In genomic region chr1:193174143-193174733, GRCm38 (mm10) we compare ENCODE assay signal across 7 mouse cellular contexts. TPM values are rescaled to one million over a fixed set of nuclear protein-coding genes. Genes with fewer than 3 reads are reported as not detected.
DNase-seq lines count a peak whose midpoint lies in the region; ATAC-seq and TF ChIP-seq lines count a peak whose summit lies in the region.

No protein-coding gene starts in this region.

- DNase-seq in testis, postnatal 14 days (ENCODE audit: low spot score), result no peak
- peak; percentile 46 for DNase-seq in stomach, postnatal 0 days (ENCODE audit: low spot score)
- DNase-seq in right cerebral cortex, postnatal 4 days, result no peak
- DNase-seq in kidney, postnatal 36 days, result no peak

- H3K9me3 ChIP-seq in forebrain, embryonic 12.5 days, result no peaks in the 10 kb centered on the region
- H3K9me3 ChIP-seq in limb, embryonic 13.5 days, result no peaks in the 10 kb centered on the region
- H3K9me3 ChIP-seq in stomach, postnatal 0 days (ENCODE audit: control insufficient read depth, low read length), result no peaks in the 10 kb centered on the region

- no peaks in the 10 kb centered on the region for H3K36me3 ChIP-seq in testis, adult 2 months (ENCODE audit: control insufficient read depth, insufficient read depth, low read length)
- H3K36me3 ChIP-seq in forebrain, embryonic 12.5 days (replicated peaks), result no peaks in the 10 kb centered on the region
- H3K36me3 ChIP-seq in limb, embryonic 13.5 days, result no peaks in the 10 kb centered on the region; the same call in none of the 2 replicates
- no peaks in the 10 kb centered on the region for H3K36me3 ChIP-seq in stomach, postnatal 0 days (ENCODE audit: control insufficient read depth, insufficient read depth, low read length)

- TF ChIP-seq CTCF in testis, adult 2 months (IDR thresholded peaks at IDR 0.05; ENCODE audit: control insufficient read depth, insufficient read depth, insufficient replicate concordance, low read depth, low read length), result no peak
- no peak for TF ChIP-seq CTCF in stomach, postnatal 0 days (IDR thresholded peaks at IDR 0.05; ENCODE audit: low read depth)

- no peaks in the 10 kb centered on the region for H3K27me3 ChIP-seq in testis, adult 2 months (ENCODE audit: control insufficient read depth, insufficient read depth, low read length)
- H3K27me3 ChIP-seq in forebrain, embryonic 12.5 days, result no peaks in the 10 kb centered on the region
- no peaks in the 10 kb centered on the region for H3K27me3 ChIP-seq in limb, embryonic 13.5 days
- H3K27me3 ChIP-seq in stomach, postnatal 0 days (ENCODE audit: control insufficient read depth, insufficient read depth, low read length), result no peaks in the 10 kb centered on the region

- peak overlapping the region; percentile 3; the same call in 1 of the 2 replicates for H3K4me3 ChIP-seq in testis, adult 2 months (ENCODE audit: control insufficient read depth, low read depth, low read length)
- H3K4me3 ChIP-seq in forebrain, embryonic 12.5 days (replicated peaks), result peak overlapping the region; percentile 67
- peak overlapping the region; percentile 63 for H3K4me3 ChIP-seq in limb, embryonic 13.5 days
- H3K4me3 ChIP-seq in stomach, postnatal 0 days (ENCODE audit: low read depth, low read length), result peak overlapping the region; percentile 69

- H3K9ac ChIP-seq in forebrain, embryonic 12.5 days, result peak overlapping the region; percentile 75; the same call in 1 of the 2 replicates
- H3K9ac ChIP-seq in limb, embryonic 13.5 days, result peak overlapping the region; percentile 73
- H3K9ac ChIP-seq in stomach, postnatal 0 days (ENCODE audit: low read length), result peak overlapping the region; percentile 80

- no peak for TF ChIP-seq POLR2A in testis, adult 2 months (IDR thresholded peaks at IDR 0.05; ENCODE audit: control insufficient read depth, low read depth, low read length)

- WGBS in forebrain, embryonic 12.5 days, result 94% methylated on average over 13 of the region's 13 CpGs
- 89% methylated on average over 13 of the region's 13 CpGs for WGBS in limb, embryonic 13.5 days
- 64% methylated on average over 13 of the region's 13 CpGs for WGBS in stomach, postnatal 0 days

- TF ChIP-seq EP300 in stomach, postnatal 0 days (optimal IDR thresholded peaks at IDR 0.05), result no peak

- peak overlapping the region; percentile 44 for H3K27ac ChIP-seq in testis, adult 2 months (ENCODE audit: control insufficient read depth, insufficient read depth, low read depth, low read length)
- H3K27ac ChIP-seq in forebrain, embryonic 12.5 days, result no peak overlapping the region
- H3K27ac ChIP-seq in limb, embryonic 13.5 days, result peak overlapping the region; percentile 83; the same call in 1 of the 2 replicates
- H3K27ac ChIP-seq in stomach, postnatal 0 days (replicated peaks), result peak overlapping the region; percentile 93

- no peak for ATAC-seq in forebrain, embryonic 12.5 days (ENCODE audit: low FRiP score)
- ATAC-seq in limb, embryonic 13.5 days (ENCODE audit: low FRiP score, low read depth), result no peak
- ATAC-seq in stomach, postnatal 0 days (ENCODE audit: low FRiP score, low TSS enrichment), result no peak

- H3K4me1 ChIP-seq in testis, adult 2 months (ENCODE audit: control insufficient read depth, insufficient read depth, low read length), result peaks cover 11% of the 10 kb centered on the region
- H3K4me1 ChIP-seq in forebrain, embryonic 12.5 days, result peaks cover 20% of the 10 kb centered on the region
- peaks cover 21% of the 10 kb centered on the region for H3K4me1 ChIP-seq in limb, embryonic 13.5 days
- no peaks in the 10 kb centered on the region for H3K4me1 ChIP-seq in stomach, postnatal 0 days (replicated peaks; ENCODE audit: control insufficient read depth, insufficient read depth)

- peak overlapping the region; percentile 63 for H3K4me2 ChIP-seq in forebrain, embryonic 12.5 days
- peak overlapping the region; percentile 82 for H3K4me2 ChIP-seq in limb, embryonic 13.5 days (replicated peaks)
- H3K4me2 ChIP-seq in stomach, postnatal 0 days (replicated peaks; ENCODE audit: low read depth), result peak overlapping the region; percentile 78

RNA-seq across cellular contexts. Expression of gene A130010J15Rik, which starts 6.4 kb away (rescaled TPM):
- 11.2 and 13.0 TPM in 2 replicates for polyA plus RNA-seq in testis, adult 2 months (2012; rRNA removed)
- 15.1 and 16.0 TPM in 2 replicates for polyA plus RNA-seq in forebrain, embryonic 12.5 days (2016; fragmentation: Nextera tagmentation; extraction: Ambion mirVana)
- polyA plus RNA-seq in limb, embryonic 13.5 days (2015; fragmentation: Nextera tagmentation; extraction: Ambion mirVana), result 18.1 and 18.2 TPM in 2 replicates
- polyA plus RNA-seq in stomach, postnatal 0 days (2015; fragmentation: Nextera tagmentation; extraction: Ambion mirVana), result 11.4 and 11.7 TPM in 2 replicates

RNA-seq across cellular contexts. Expression of gene Irf6, which starts 21.3 kb away (rescaled TPM):
- polyA plus RNA-seq in testis, adult 2 months (2012; rRNA removed), result 17.5 and 23.5 TPM in 2 replicates
- polyA plus RNA-seq in forebrain, embryonic 12.5 days (2016; fragmentation: Nextera tagmentation; extraction: Ambion mirVana), result 1.6 and 2.0 TPM in 2 replicates
- polyA plus RNA-seq in limb, embryonic 13.5 days (2015; fragmentation: Nextera tagmentation; extraction: Ambion mirVana), result 15.1 and 19.4 TPM in 2 replicates
- 40.7 and 45.0 TPM in 2 replicates for polyA plus RNA-seq in stomach, postnatal 0 days (2015; fragmentation: Nextera tagmentation; extraction: Ambion mirVana)

RNA-seq across cellular contexts. Expression of gene Traf3ip3, which starts 27.3 kb away (rescaled TPM):
- 0.19 TPM in 1 of 2 replicates, not detected in the other for polyA plus RNA-seq in testis, adult 2 months (2012; rRNA removed)
- 0.31 and 1.0 TPM in 2 replicates for polyA plus RNA-seq in forebrain, embryonic 12.5 days (2016; fragmentation: Nextera tagmentation; extraction: Ambion mirVana)
- 11.6 and 12.2 TPM in 2 replicates for polyA plus RNA-seq in limb, embryonic 13.5 days (2015; fragmentation: Nextera tagmentation; extraction: Ambion mirVana)
- polyA plus RNA-seq in stomach, postnatal 0 days (2015; fragmentation: Nextera tagmentation; extraction: Ambion mirVana), result 1.8 and 2.8 TPM in 2 replicates

RNA-seq across cellular contexts. Expression of gene Lamb3, which starts 33.3 kb away (rescaled TPM):
- 4.2 and 4.8 TPM in 2 replicates for polyA plus RNA-seq in testis, adult 2 months (2012; rRNA removed)
- 0.31 and 0.77 TPM in 2 replicates for polyA plus RNA-seq in forebrain, embryonic 12.5 days (2016; fragmentation: Nextera tagmentation; extraction: Ambion mirVana)
- polyA plus RNA-seq in limb, embryonic 13.5 days (2015; fragmentation: Nextera tagmentation; extraction: Ambion mirVana), result 2.3 and 3.6 TPM in 2 replicates
- polyA plus RNA-seq in stomach, postnatal 0 days (2015; fragmentation: Nextera tagmentation; extraction: Ambion mirVana), result 34.9 and 35.5 TPM in 2 replicates

RNA-seq across cellular contexts. Expression of gene Diexf, which starts 44.2 kb away (rescaled TPM):
- 9.2 and 9.5 TPM in 2 replicates for polyA plus RNA-seq in testis, adult 2 months (2012; rRNA removed)
- polyA plus RNA-seq in forebrain, embryonic 12.5 days (2016; fragmentation: Nextera tagmentation; extraction: Ambion mirVana), result 9.5 and 9.7 TPM in 2 replicates
- polyA plus RNA-seq in limb, embryonic 13.5 days (2015; fragmentation: Nextera tagmentation; extraction: Ambion mirVana), result 9.4 and 10.4 TPM in 2 replicates
- polyA plus RNA-seq in stomach, postnatal 0 days (2015; fragmentation: Nextera tagmentation; extraction: Ambion mirVana), result 2.1 and 2.4 TPM in 2 replicates

Comparison
In these comparisons a context has a peak if more than half of its experiments do, and no peak if none do; other contexts are left out.
1. H3K4me3 ChIP-seq: peak in every context shown above with its lines; median percentile 69 in stomach, postnatal 0 days; 67 in forebrain, embryonic 12.5 days; 63 in limb, embryonic 13.5 days; 3 in testis, adult 2 months.